Mouse (Mus musculus): ENCODE results near the gene Zdhhc7.

Zdhhc7 gene

GRCm38 (mm10) chr8:120039313-120039919, 61.9 kb downstream of the Zdhhc7 start:
- TF ChIP-seq GATA4 (IDR thresholded peaks at IDR 0.05; ENCODE audit: insufficient replicate concordance, low read length) = no peak

- TF ChIP-seq GATA4 (IDR thresholded peaks at IDR 0.05; ENCODE audit: insufficient replicate concordance, low read length) = no peak
Observed at GRCm38 (mm10) chr8:120038741-120039140, 62.5 kb downstream of the Zdhhc7 start.

- TF ChIP-seq GATA4 (IDR thresholded peaks at IDR 0.05; ENCODE audit: insufficient replicate concordance, low read length) = no peak
Observed at GRCm38 (mm10) chr8:120037611-120038010, 63.7 kb downstream of the Zdhhc7 start.

GRCm38 (mm10) chr8:120037199-120037598, 64.1 kb downstream of the Zdhhc7 start:
- no peak; the same call in 1 of the 2 replicates for TF ChIP-seq GATA4 (IDR thresholded peaks at IDR 0.05; ENCODE audit: insufficient replicate concordance, low read length)

GRCm38 (mm10) chr8:120036578-120036977, 64.7 kb downstream of the Zdhhc7 start:
- TF ChIP-seq GATA4 (IDR thresholded peaks at IDR 0.05; ENCODE audit: insufficient replicate concordance, low read length) = no peak

GRCm38 (mm10) chr8:120036111-120036510, 65.2 kb downstream of the Zdhhc7 start:
- no peak for TF ChIP-seq GATA4 (IDR thresholded peaks at IDR 0.05; ENCODE audit: insufficient replicate concordance, low read length)

- TF ChIP-seq GATA4 (IDR thresholded peaks at IDR 0.05; ENCODE audit: insufficient replicate concordance, low read length) = no peak
Observed at GRCm38 (mm10) chr8:120034471-120034870, 66.8 kb downstream of the Zdhhc7 start.

GRCm38 (mm10) chr8:120032549-120033208, 68.6 kb downstream of the Zdhhc7 start:
- TF ChIP-seq GATA4 (IDR thresholded peaks at IDR 0.05; ENCODE audit: insufficient replicate concordance, low read length) = no peak
